Mouse (Mus musculus): ENCODE results near the gene Usp15. TPM values are rescaled to one million over a fixed set of nuclear protein-coding genes. Genes with fewer than 3 reads are reported as not detected.
A peak's percentile ranks its signal among the peaks of the same experiment; 100 is the strongest.
"Not testable (repeated sequence)": the region's sequence is repeated elsewhere in the genome, so short reads cannot be mapped to it uniquely, and the experiment has no call there.

Gene Usp15
- polyA plus RNA-seq (2016; fragmentation: Nextera tagmentation; extraction: Ambion mirVana), result 83.3 and 84.6 TPM in 2 replicates

GRCm38 (mm10) chr10:123196835-123197559 lies at the start of gene Usp15:
Usp15 (minus strand) TSS chr10:123196995.
- under 1% methylated on average over 66 of the region's 66 CpGs for WGBS
- H3K27me3 ChIP-seq (ENCODE audit: poor library complexity, severe bottlenecking), result no peaks in the 10 kb centered on the region

GRCm38 (mm10) chr10:123229420-123229819 lies 32.6 kb upstream of the Usp15 start:
- Histone ChIP-seq H3K4me1 (no peaks in the 10 kb centered on the region), H3K4me3 (no peak overlapping the region), H3K27me3 (ENCODE audit: poor library complexity, severe bottlenecking) (no peaks in the 10 kb centered on the region), H3K27ac (no peak overlapping the region), H3K9me3 (no peaks in the 10 kb centered on the region), H3K36me3 (replicated peaks) (no peaks in the 10 kb centered on the region)
- no peak for DNase-seq (ENCODE audit: extremely low spot score, low spot score)
- WGBS, result 91% methylated on average over 5 of the region's 5 CpGs

More at GRCm38 (mm10) chr10:123196835-123197559, at the start of gene Usp15:
- Histone ChIP-seq H3K4me1 (peaks cover 29% of the 10 kb centered on the region), H3K36me3 (replicated peaks) (no peaks in the 10 kb centered on the region), H3K4me3 (peak within 1 kb of the TSS; percentile 98), H3K9me3 (no peaks in the 10 kb centered on the region), H3K27ac (peak within 1 kb of the TSS; percentile 96)
- DNase-seq (ENCODE audit: extremely low spot score, low spot score), result peak; percentile 90

- Histone ChIP-seq H3K9me3 (no peaks in the 10 kb centered on the region), H3K4me1 (no peaks in the 10 kb centered on the region), H3K27me3 (ENCODE audit: poor library complexity, severe bottlenecking) (no peaks in the 10 kb centered on the region), H3K4me3 (no peak overlapping the region), H3K27ac (no peak overlapping the region), H3K36me3 (replicated peaks) (no peaks in the 10 kb centered on the region)
- no peak for DNase-seq (ENCODE audit: extremely low spot score, low spot score)
- 95% methylated on average over 5 of the region's 5 CpGs for WGBS
Measured at GRCm38 (mm10) chr10:123222785-123223184, 26.0 kb upstream of the Usp15 start.

GRCm38 (mm10) chr10:123209517-123209916 lies 12.7 kb upstream of the Usp15 start:
- no peak overlapping the region for H3K4me3 ChIP-seq
- WGBS, result 85% methylated on average over 8 of the region's 8 CpGs
- no peak overlapping the region for H3K27ac ChIP-seq
- no peaks in the 10 kb centered on the region for H3K9me3 ChIP-seq
- H3K27me3 ChIP-seq (ENCODE audit: poor library complexity, severe bottlenecking), result no peaks in the 10 kb centered on the region
- H3K4me1 ChIP-seq, result no peaks in the 10 kb centered on the region
- no peaks in the 10 kb centered on the region for H3K36me3 ChIP-seq (replicated peaks)
- no peak for DNase-seq (ENCODE audit: extremely low spot score, low spot score)

GRCm38 (mm10) chr10:123208336-123208735 lies 11.5 kb upstream of the Usp15 start:
- no peak overlapping the region for H3K4me3 ChIP-seq
- H3K9me3 ChIP-seq, result no peaks in the 10 kb centered on the region
- H3K4me1 ChIP-seq, result no peaks in the 10 kb centered on the region
- DNase-seq (ENCODE audit: extremely low spot score, low spot score), result no peak
- no peaks in the 10 kb centered on the region for H3K27me3 ChIP-seq (ENCODE audit: poor library complexity, severe bottlenecking)
- WGBS, result 97% methylated on average over 9 of the region's 9 CpGs
- no peaks in the 10 kb centered on the region for H3K36me3 ChIP-seq (replicated peaks)
- no peak overlapping the region for H3K27ac ChIP-seq

- Histone ChIP-seq H3K27ac (no peak overlapping the region), H3K27me3 (ENCODE audit: poor library complexity, severe bottlenecking) (no peaks in the 10 kb centered on the region), H3K4me1 (no peaks in the 10 kb centered on the region), H3K36me3 (replicated peaks) (no peaks in the 10 kb centered on the region), H3K9me3 (no peaks in the 10 kb centered on the region), H3K4me3 (no peak overlapping the region)
- no peak for DNase-seq (ENCODE audit: extremely low spot score, low spot score)
- 90% methylated on average over 6 of the region's 6 CpGs for WGBS
Measured at GRCm38 (mm10) chr10:123206074-123206473, 9.3 kb upstream of the Usp15 start.

GRCm38 (mm10) chr10:123205364-123205763 lies 8.6 kb upstream of the Usp15 start:
- not testable (repeated sequence) for H3K4me1 ChIP-seq; H3K36me3 ChIP-seq (replicated peaks); DNase-seq (ENCODE audit: extremely low spot score, low spot score); H3K27me3 ChIP-seq (ENCODE audit: poor library complexity, severe bottlenecking); H3K27ac ChIP-seq; H3K9me3 ChIP-seq; H3K4me3 ChIP-seq
- 98% methylated on average over 3 of the region's 3 CpGs for WGBS

- no peaks in the 10 kb centered on the region for H3K36me3 ChIP-seq (replicated peaks)
- H3K27ac ChIP-seq, result no peak overlapping the region
- peaks cover 9% of the 10 kb centered on the region for H3K4me1 ChIP-seq
- DNase-seq (ENCODE audit: extremely low spot score, low spot score), result no peak
- H3K9me3 ChIP-seq, result no peaks in the 10 kb centered on the region
- WGBS, result 92% methylated on average over 23 of the region's 23 CpGs
- H3K27me3 ChIP-seq (ENCODE audit: poor library complexity, severe bottlenecking), result no peaks in the 10 kb centered on the region
- no peak overlapping the region for H3K4me3 ChIP-seq
Measured at GRCm38 (mm10) chr10:123201981-123202758, 5.4 kb upstream of the Usp15 start.

- no peaks in the 10 kb centered on the region for H3K9me3 ChIP-seq
- peaks cover 9% of the 10 kb centered on the region for H3K4me1 ChIP-seq
- no peak for DNase-seq (ENCODE audit: extremely low spot score, low spot score)
- no peaks in the 10 kb centered on the region for H3K36me3 ChIP-seq (replicated peaks)
- H3K27ac ChIP-seq, result no peak overlapping the region
- WGBS, result 92% methylated on average over 5 of the region's 5 CpGs
- no peaks in the 10 kb centered on the region for H3K27me3 ChIP-seq (ENCODE audit: poor library complexity, severe bottlenecking)
- H3K4me3 ChIP-seq, result no peak overlapping the region
Measured at GRCm38 (mm10) chr10:123201436-123201835, 4.6 kb upstream of the Usp15 start.

GRCm38 (mm10) chr10:123200996-123201395 lies 4.2 kb upstream of the Usp15 start:
- no peak for DNase-seq (ENCODE audit: extremely low spot score, low spot score)
- Histone ChIP-seq H3K27ac (no peak overlapping the region), H3K9me3 (no peaks in the 10 kb centered on the region), H3K36me3 (replicated peaks) (no peaks in the 10 kb centered on the region), H3K27me3 (ENCODE audit: poor library complexity, severe bottlenecking) (no peaks in the 10 kb centered on the region), H3K4me3 (no peak overlapping the region), H3K4me1 (peaks cover 9% of the 10 kb centered on the region)
- 93% methylated on average over 5 of the region's 5 CpGs for WGBS

- H3K27me3 ChIP-seq (ENCODE audit: poor library complexity, severe bottlenecking), result no peaks in the 10 kb centered on the region
- H3K4me1 ChIP-seq, result peaks cover 14% of the 10 kb centered on the region
- H3K9me3 ChIP-seq, result no peaks in the 10 kb centered on the region
- no peak for DNase-seq (ENCODE audit: extremely low spot score, low spot score)
- 94% methylated on average over 8 of the region's 8 CpGs for WGBS
- no peak overlapping the region for H3K4me3 ChIP-seq
- no peak overlapping the region for H3K27ac ChIP-seq
- H3K36me3 ChIP-seq (replicated peaks), result no peaks in the 10 kb centered on the region
Measured at GRCm38 (mm10) chr10:123200320-123200659, 3.5 kb upstream of the Usp15 start.

GRCm38 (mm10) chr10:123199615-123200319 lies 3.0 kb upstream of the Usp15 start:
- 84% methylated on average over 19 of the region's 19 CpGs for WGBS
- DNase-seq (ENCODE audit: extremely low spot score, low spot score), result no peak
- Histone ChIP-seq H3K4me1 (peaks cover 19% of the 10 kb centered on the region), H3K27me3 (ENCODE audit: poor library complexity, severe bottlenecking) (no peaks in the 10 kb centered on the region), H3K27ac (no peak overlapping the region), H3K4me3 (no peak overlapping the region), H3K9me3 (no peaks in the 10 kb centered on the region), H3K36me3 (replicated peaks) (no peaks in the 10 kb centered on the region)

GRCm38 (mm10) chr10:123199119-123199518 lies 2.3 kb upstream of the Usp15 start:
- no peaks in the 10 kb centered on the region for H3K9me3 ChIP-seq
- H3K4me3 ChIP-seq, result no peak overlapping the region
- no peaks in the 10 kb centered on the region for H3K36me3 ChIP-seq (replicated peaks)
- no peak for DNase-seq (ENCODE audit: extremely low spot score, low spot score)
- no peaks in the 10 kb centered on the region for H3K27me3 ChIP-seq (ENCODE audit: poor library complexity, severe bottlenecking)
- H3K4me1 ChIP-seq, result peaks cover 26% of the 10 kb centered on the region
- 94% methylated on average over 3 of the region's 3 CpGs for WGBS
- no peak overlapping the region for H3K27ac ChIP-seq
